Mouse (Mus musculus): ENCODE measurements around the gene Arhgap33.

The Arhgap33 gene

GRCm38 (mm10) chr7:30534633-30535577 is at the start of gene Arhgap33:
Gene Arhgap33 (minus strand): TSS chr7:30535060.
- DNase-seq (ENCODE audit: low read depth, low spot score) = peak; percentile 92

GRCm38 (mm10) chr7:30584339-30584738 is 49.5 kb upstream of the Arhgap33 start:
- DNase-seq (ENCODE audit: low read depth, low spot score) = no peak

- DNase-seq (ENCODE audit: low read depth, low spot score) = no peak
Measured at GRCm38 (mm10) chr7:30581547-30581946, 46.7 kb upstream of the Arhgap33 start.

GRCm38 (mm10) chr7:30579950-30580349 is 45.1 kb upstream of the Arhgap33 start:
- DNase-seq (ENCODE audit: low read depth, low spot score) = no peak

- DNase-seq (ENCODE audit: low read depth, low spot score) = no peak
Measured at GRCm38 (mm10) chr7:30572969-30573368, 38.1 kb upstream of the Arhgap33 start.

- DNase-seq (ENCODE audit: low read depth, low spot score) = no peak
Measured at GRCm38 (mm10) chr7:30572389-30572788, 37.5 kb upstream of the Arhgap33 start.

GRCm38 (mm10) chr7:30567555-30567954 is 32.7 kb upstream of the Arhgap33 start:
- no peak for DNase-seq (ENCODE audit: low read depth, low spot score)

GRCm38 (mm10) chr7:30566033-30566432 is 31.2 kb upstream of the Arhgap33 start:
- DNase-seq (ENCODE audit: low read depth, low spot score) = no peak

- DNase-seq (ENCODE audit: low read depth, low spot score) = no peak
Measured at GRCm38 (mm10) chr7:30564970-30565571, 30.2 kb upstream of the Arhgap33 start, which contains the start of gene Igflr1. Gene Igflr1 (plus strand): TSS chr7:30565427.

- no peak for DNase-seq (ENCODE audit: low read depth, low spot score)
Measured at GRCm38 (mm10) chr7:30563906-30564280, 29.0 kb upstream of the Arhgap33 start.

GRCm38 (mm10) chr7:30563117-30563905 is 28.5 kb upstream of the Arhgap33 start, which contains the start of the genes U2af1l4, Gm49396 and Psenen:
Gene U2af1l4 (plus strand): TSS chr7:30563301.
Gene Gm49396 (plus strand): TSS chr7:30563344.
Gene Psenen (minus strand): TSS chr7:30563627.
- DNase-seq (ENCODE audit: low read depth, low spot score) = peak; percentile 97

GRCm38 (mm10) chr7:30562526-30563116 is 27.8 kb upstream of the Arhgap33 start:
- DNase-seq (ENCODE audit: low read depth, low spot score) = peak; percentile 34

- DNase-seq (ENCODE audit: low read depth, low spot score) = no peak
Measured at GRCm38 (mm10) chr7:30560296-30560695, 25.4 kb upstream of the Arhgap33 start.

- peak; percentile 98 for DNase-seq (ENCODE audit: low read depth, low spot score)
Measured at GRCm38 (mm10) chr7:30559443-30559954, 24.6 kb upstream of the Arhgap33 start, which contains the start of gene Lin37. Gene Lin37 (minus strand): TSS chr7:30559838.

- peak; percentile 33 for DNase-seq (ENCODE audit: low read depth, low spot score)
Measured at GRCm38 (mm10) chr7:30558656-30559442, 24.0 kb upstream of the Arhgap33 start.

GRCm38 (mm10) chr7:30557901-30558514 is 23.1 kb upstream of the Arhgap33 start:
- DNase-seq (ENCODE audit: low read depth, low spot score) = peak; percentile 32

- DNase-seq (ENCODE audit: low read depth, low spot score) = peak; percentile 55
Measured at GRCm38 (mm10) chr7:30556894-30557536, 22.2 kb upstream of the Arhgap33 start.

- DNase-seq (ENCODE audit: low read depth, low spot score) = no peak
Measured at GRCm38 (mm10) chr7:30553810-30554584, 19.1 kb upstream of the Arhgap33 start.

All from 3T3-L1 (cell line).